Comparison of ENCODE assay signal across 17 mouse cellular contexts in genomic region chr11:47568488-47568887, GRCm38 (mm10).
"Had no signal": no experiment of that assay in that cellular context is flagged by ENCODE, and none has a peak within 500 bp of the region (broad histone marks: within the 10 kb centered on the region; RNA-seq: fewer than 3 reads in every experiment).

No protein-coding gene starts in this region.

- H3K4me2 ChIP-seq: hindbrain, embryonic 15.5 days; limb, embryonic 12.5 days; limb, embryonic 15.5 days; liver, embryonic 12.5 days; liver, embryonic 15.5 days; lung, embryonic 15.5 days; midbrain, embryonic 13.5 days had no signal

- H3K27me3 ChIP-seq: hindbrain, embryonic 15.5 days; limb, embryonic 12.5 days; limb, embryonic 15.5 days; liver, embryonic 12.5 days; liver, embryonic 15.5 days; lung, embryonic 15.5 days; megakaryocyte, embryonic 14.5 days; midbrain, embryonic 13.5 days had no signal

- H3K27ac ChIP-seq: hindbrain, embryonic 15.5 days; limb, embryonic 12.5 days; limb, embryonic 15.5 days; liver, embryonic 12.5 days; liver, embryonic 15.5 days; lung, embryonic 15.5 days; midbrain, embryonic 10.5 days; midbrain, embryonic 13.5 days had no signal

- H3K9ac ChIP-seq: hindbrain, embryonic 15.5 days; limb, embryonic 12.5 days; limb, embryonic 15.5 days; liver, embryonic 12.5 days; liver, embryonic 15.5 days; lung, embryonic 15.5 days; midbrain, embryonic 13.5 days had no signal

- ATAC-seq: intestine, postnatal 0 days; liver, embryonic 12.5 days; midbrain, embryonic 13.5 days; midbrain, embryonic 16.5 days had no signal

- H3K4me1 ChIP-seq: hindbrain, embryonic 15.5 days; limb, embryonic 12.5 days; limb, embryonic 15.5 days; liver, embryonic 12.5 days; liver, embryonic 15.5 days; lung, embryonic 15.5 days; megakaryocyte, embryonic 14.5 days; midbrain, embryonic 10.5 days; midbrain, embryonic 13.5 days had no signal

- DNase-seq: left cerebral cortex, postnatal 4 days; lung, adult 18-20 months; lung, postnatal 10 days; lung, postnatal 36 days; thymus, adult 18-20 months; thymus, postnatal 25 days had no signal

- H3K4me3 ChIP-seq: hindbrain, embryonic 15.5 days; limb, embryonic 12.5 days; limb, embryonic 15.5 days; liver, embryonic 12.5 days; liver, embryonic 15.5 days; lung, embryonic 15.5 days; megakaryocyte, embryonic 14.5 days; midbrain, embryonic 10.5 days; midbrain, embryonic 13.5 days had no signal

- H3K9me3 ChIP-seq: hindbrain, embryonic 15.5 days; limb, embryonic 12.5 days; limb, embryonic 15.5 days; liver, embryonic 12.5 days; liver, embryonic 15.5 days; lung, embryonic 15.5 days; megakaryocyte, embryonic 14.5 days; midbrain, embryonic 10.5 days; midbrain, embryonic 13.5 days had no signal

- H3K36me3 ChIP-seq: hindbrain, embryonic 15.5 days; limb, embryonic 12.5 days; limb, embryonic 15.5 days; liver, embryonic 12.5 days; liver, embryonic 15.5 days; lung, embryonic 15.5 days; midbrain, embryonic 10.5 days; midbrain, embryonic 13.5 days had no signal
